Mouse (Mus musculus): ENCODE measurements around the gene 4930402F06Rik. TPM values are rescaled to one million over a fixed set of nuclear protein-coding genes. Genes with fewer than 3 reads are reported as not detected.

The 4930402F06Rik gene
- total RNA-seq, 2 experiments from 2014 or later, result not detected

- ATAC-seq (replicated peaks; ENCODE audit: low FRiP score, poor library complexity, severe bottlenecking), result no peak
Observed at GRCm38 (mm10) chr2:35367629-35368028, 29.3 kb downstream of the 4930402F06Rik start, which contains the start of gene 4930568D16Rik. 4930568D16Rik (minus strand) TSS chr2:35367729.

GRCm38 (mm10) chr2:35349184-35349583, 47.8 kb downstream of the 4930402F06Rik start:
- ATAC-seq (replicated peaks; ENCODE audit: low FRiP score, poor library complexity, severe bottlenecking), result peak; percentile 95

DNA sequence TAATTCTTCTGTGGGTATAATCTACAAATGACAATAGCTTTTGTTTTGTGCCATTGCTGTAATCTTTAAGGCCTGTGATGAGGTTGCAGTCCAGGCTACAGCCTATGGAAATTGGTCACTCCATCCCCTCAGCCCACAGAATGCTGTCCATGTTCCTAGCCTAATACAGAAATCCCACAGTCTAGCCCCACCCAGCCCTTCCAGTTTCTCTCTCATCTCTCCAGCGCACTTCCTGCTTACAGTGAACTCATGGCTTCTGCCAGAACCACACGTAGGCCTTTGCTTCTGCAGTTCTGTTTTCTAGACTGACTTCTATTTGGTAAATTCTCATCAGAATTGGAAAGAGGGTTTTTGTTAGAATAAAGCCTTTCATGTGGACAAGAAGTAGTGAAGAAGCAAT, 51.0 kb downstream of the 4930402F06Rik start:
- ATAC-seq (replicated peaks; ENCODE audit: low FRiP score, poor library complexity, severe bottlenecking), result no peak

- no peak for ATAC-seq (replicated peaks; ENCODE audit: low FRiP score, poor library complexity, severe bottlenecking)
Observed at GRCm38 (mm10) chr2:35342605-35343004, 54.4 kb downstream of the 4930402F06Rik start.

GRCm38 (mm10) chr2:35338707-35339106, 58.3 kb downstream of the 4930402F06Rik start:
- no peak for ATAC-seq (replicated peaks; ENCODE audit: low FRiP score, poor library complexity, severe bottlenecking)

DNA sequence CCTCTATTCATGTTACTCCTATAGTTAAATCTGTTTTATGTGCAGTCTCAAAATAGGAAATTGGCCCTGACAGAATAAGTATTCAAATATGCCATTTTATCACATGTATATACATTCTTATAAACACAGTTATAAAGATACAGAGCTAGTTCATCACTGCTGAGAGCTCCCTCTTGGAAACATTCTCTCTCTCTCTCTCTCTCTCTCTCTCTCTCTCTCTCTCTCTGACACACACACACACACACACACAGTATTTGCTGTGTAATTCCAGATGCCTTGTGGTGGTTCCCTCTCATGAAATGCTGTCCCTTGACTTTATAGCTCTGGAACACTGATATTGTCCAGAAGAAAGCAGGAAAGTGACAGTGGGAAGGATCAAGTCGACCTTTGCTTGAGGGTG, 58.9 kb downstream of the 4930402F06Rik start:
- no peak for ATAC-seq (replicated peaks; ENCODE audit: low FRiP score, poor library complexity, severe bottlenecking)

GRCm38 (mm10) chr2:35337419-35337818, 59.6 kb downstream of the 4930402F06Rik start:
- ATAC-seq (replicated peaks; ENCODE audit: low FRiP score, poor library complexity, severe bottlenecking), result no peak

DNA sequence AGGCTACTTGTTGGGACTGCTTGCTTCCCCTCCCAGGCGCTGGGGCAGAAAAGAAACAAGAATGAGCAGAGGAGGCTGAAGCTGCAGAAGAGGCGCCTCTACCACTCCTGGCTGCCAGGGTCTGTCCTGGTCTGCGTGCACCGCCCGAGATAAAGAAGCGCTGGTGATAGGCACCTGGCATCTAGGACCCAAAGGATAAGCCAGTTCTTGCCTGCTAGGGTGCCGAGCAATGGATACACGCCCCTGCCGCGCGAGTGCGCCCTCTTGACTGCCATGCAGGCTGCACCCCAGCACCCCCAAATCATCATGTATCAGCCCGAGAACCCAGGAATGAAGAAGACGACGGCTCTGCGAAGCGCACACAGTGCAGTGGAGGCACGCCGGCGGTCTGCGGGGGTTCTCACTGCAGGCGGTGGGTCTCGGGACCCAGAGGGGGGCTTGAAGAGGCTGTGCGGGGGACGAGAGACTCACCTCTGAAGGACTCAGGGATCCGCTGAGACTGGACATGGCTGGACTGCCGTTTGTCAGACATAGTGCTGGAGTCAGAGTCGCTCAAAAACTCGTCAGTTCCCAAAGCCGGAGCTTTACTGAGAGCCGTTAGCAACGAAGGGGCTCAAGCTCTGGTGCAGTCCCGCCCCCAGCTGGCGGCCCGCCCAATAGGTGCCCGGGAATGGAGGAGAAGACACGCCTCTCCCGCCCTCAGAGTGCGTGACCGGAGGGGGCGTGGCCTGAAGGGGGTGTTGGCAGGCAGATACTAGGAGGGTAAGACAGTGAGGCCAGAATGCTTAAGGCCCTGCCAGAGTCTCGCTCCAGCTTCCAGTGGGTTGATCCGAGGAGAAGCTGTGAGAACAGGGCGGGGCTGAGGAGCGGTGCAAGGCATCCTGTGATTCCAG, 60.3 kb downstream of the 4930402F06Rik start, which contains the start of gene Stom:
Stom (minus strand) TSS at position 589 of the 893 bp plus-strand sequence.
- peak; percentile 86 for ATAC-seq (replicated peaks; ENCODE audit: low FRiP score, poor library complexity, severe bottlenecking)

DNA sequence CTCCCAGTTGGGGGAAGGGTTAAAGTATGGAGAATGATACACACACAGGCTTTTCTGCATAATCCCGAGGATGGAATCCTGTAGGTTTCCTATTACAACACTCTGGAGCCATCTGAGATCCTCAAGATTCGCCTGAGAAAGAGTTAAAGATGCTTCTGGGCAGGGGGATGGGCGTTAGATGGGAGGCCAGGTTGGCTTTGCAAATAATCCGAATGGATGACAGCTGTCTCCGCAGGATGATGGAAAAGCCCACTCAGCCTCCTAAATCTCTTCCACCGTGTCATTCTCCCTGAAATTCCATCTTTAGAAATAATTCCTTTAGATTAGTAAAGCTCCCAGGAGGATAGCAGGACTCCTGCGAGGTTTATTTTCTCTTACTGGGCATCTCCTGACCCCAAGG, 61.4 kb downstream of the 4930402F06Rik start:
- no peak for ATAC-seq (replicated peaks; ENCODE audit: low FRiP score, poor library complexity, severe bottlenecking)

- no peak for ATAC-seq (replicated peaks; ENCODE audit: low FRiP score, poor library complexity, severe bottlenecking)
Observed at GRCm38 (mm10) chr2:35333670-35334069, 63.3 kb downstream of the 4930402F06Rik start.

DNA sequence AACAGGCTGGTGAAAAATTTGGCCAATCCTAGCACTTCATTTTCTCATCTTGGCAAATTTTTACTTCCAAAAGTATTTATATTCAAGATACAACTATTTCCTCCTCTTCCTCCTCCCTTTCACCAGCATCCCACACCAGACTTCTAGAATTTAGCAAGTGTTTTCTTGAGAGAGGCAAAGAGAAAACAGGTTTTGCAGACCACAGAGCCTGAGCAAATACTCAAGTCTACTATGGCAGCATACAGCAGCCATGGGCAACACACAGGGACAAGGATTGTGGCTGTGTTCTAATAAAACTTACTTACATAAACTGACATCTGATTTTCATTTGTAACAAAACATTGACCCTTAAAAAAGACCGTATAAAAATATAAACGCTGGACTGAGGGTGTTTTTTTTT, 65.8 kb downstream of the 4930402F06Rik start:
- ATAC-seq (replicated peaks; ENCODE audit: low FRiP score, poor library complexity, severe bottlenecking), result no peak

GRCm38 (mm10) chr2:35329061-35329460, 67.9 kb downstream of the 4930402F06Rik start:
- no peak for ATAC-seq (replicated peaks; ENCODE audit: low FRiP score, poor library complexity, severe bottlenecking)

DNA sequence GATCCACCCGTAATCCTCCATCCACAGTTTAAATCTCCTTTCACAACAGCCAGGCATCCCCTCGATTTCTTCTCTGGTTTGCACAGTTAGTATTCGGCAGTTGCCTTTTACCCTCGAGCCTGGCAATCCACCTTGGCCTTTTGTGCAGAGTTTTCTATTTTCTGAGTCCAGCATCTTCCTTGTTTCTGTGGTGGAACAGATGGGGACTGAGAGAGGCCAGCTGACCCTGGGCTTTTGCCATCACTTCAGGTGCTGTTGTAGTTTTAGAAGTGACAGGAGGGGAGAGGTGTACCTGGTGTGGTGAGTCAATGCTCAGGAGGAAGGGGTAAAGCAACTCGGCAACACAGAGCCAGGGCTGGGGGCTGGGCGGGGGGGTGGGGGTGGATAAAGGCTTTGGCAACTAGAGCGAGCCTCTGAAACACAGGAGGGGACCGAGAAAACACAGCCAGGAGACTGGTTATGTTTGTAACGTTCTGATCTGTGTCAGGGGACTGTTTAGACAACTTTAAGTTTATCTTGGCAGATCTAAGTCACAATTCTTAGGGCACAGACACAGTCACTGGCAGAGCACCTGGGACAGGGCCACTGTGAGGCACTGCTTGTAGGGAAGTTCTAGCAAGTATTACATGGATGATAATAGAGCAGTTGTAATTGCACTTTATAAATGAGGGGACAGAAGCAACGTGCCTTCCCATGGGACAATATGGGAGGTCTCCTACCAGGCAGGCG, 68.7 kb downstream of the 4930402F06Rik start:
- peak; percentile 11 for ATAC-seq (replicated peaks; ENCODE audit: low FRiP score, poor library complexity, severe bottlenecking)

- ATAC-seq (replicated peaks; ENCODE audit: low FRiP score, poor library complexity, severe bottlenecking), result peak; percentile 68
Observed at GRCm38 (mm10) chr2:35327583-35327982, 69.4 kb downstream of the 4930402F06Rik start.

- no peak for ATAC-seq (replicated peaks; ENCODE audit: low FRiP score, poor library complexity, severe bottlenecking)
Observed at GRCm38 (mm10) chr2:35326931-35327330, 70.0 kb downstream of the 4930402F06Rik start.

DNA sequence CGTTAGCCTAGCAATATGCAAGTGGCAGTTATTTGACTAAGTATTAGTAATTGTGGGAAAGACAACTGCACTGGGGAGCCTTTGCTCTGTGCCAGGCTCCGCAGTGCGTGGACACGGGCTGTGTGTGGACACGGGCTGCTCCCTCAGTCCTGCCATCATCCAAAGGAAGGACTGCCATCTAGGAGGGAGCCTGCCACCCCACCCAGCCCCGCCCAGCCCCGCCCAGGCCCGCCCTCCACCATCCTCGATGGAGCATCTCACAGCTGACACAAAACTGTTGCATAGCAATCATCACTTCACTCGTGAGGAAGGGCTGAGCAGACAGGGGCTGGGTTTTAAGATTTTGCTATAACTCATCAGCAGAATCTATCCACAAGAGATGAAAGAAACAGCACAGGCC, 71.0 kb downstream of the 4930402F06Rik start:
- peak; percentile 41 for ATAC-seq (replicated peaks; ENCODE audit: low FRiP score, poor library complexity, severe bottlenecking)

Other genes starting within 250 kb of the 4930402F06Rik start
- gene Rab14, start 196.1 kb downstream of the 4930402F06Rik start, total RNA-seq (2015; ENCODE audit: low replicate concordance), result 67.8 and 79.2 TPM in 2 replicates
- gene Rab14, start 196.1 kb downstream of the 4930402F06Rik start, total RNA-seq (2017; ENCODE audit: low replicate concordance), result 71.3 and 117 TPM in 2 replicates
- 5.9 and 10.1 TPM in 2 replicates for gene Gsn, start 140.8 kb downstream of the 4930402F06Rik start, total RNA-seq (2015; ENCODE audit: low replicate concordance)
- 6.7 and 15.5 TPM in 2 replicates for gene Gsn, start 140.8 kb downstream of the 4930402F06Rik start, total RNA-seq (2017; ENCODE audit: low replicate concordance)
- gene Stom, start 60.2 kb downstream of the 4930402F06Rik start, total RNA-seq (2015; ENCODE audit: low replicate concordance), result 563 and 590 TPM in 2 replicates
- 638 and 692 TPM in 2 replicates for gene Stom, start 60.2 kb downstream of the 4930402F06Rik start, total RNA-seq (2017; ENCODE audit: low replicate concordance)
- not detected in 2 replicates for gene 4930568D16Rik, start 29.4 kb downstream of the 4930402F06Rik start, total RNA-seq (2015; ENCODE audit: low replicate concordance)
- not detected in 2 replicates for gene 4930568D16Rik, start 29.4 kb downstream of the 4930402F06Rik start, total RNA-seq (2017; ENCODE audit: low replicate concordance)
- 12.2 and 14.4 TPM in 2 replicates for gene Ggta1, start 66.1 kb upstream of the 4930402F06Rik start, total RNA-seq (2015; ENCODE audit: low replicate concordance)
- gene Ggta1, start 66.1 kb upstream of the 4930402F06Rik start, total RNA-seq (2017; ENCODE audit: low replicate concordance), result 6.2 and 6.8 TPM in 2 replicates
- gene Dab2ip, start 161.1 kb upstream of the 4930402F06Rik start, total RNA-seq (2015; ENCODE audit: low replicate concordance), result not detected in 2 replicates
- 0.15 and 1.2 TPM in 2 replicates for gene Dab2ip, start 161.1 kb upstream of the 4930402F06Rik start, total RNA-seq (2017; ENCODE audit: low replicate concordance)

Data from erythroid progenitor cell, adult 5-6 weeks (primary cell).